Mouse (Mus musculus): ENCODE measurements at regions not wholly inside any gene's neighbourhood (a gene's known extent, or its start where the extent isn't known, plus 50 kb on each side); places are given as distances from the start of the nearest gene placed in this dataset.
"Not testable (repeated sequence)": the region's sequence is repeated elsewhere in the genome, so short reads cannot be mapped to it uniquely, and the experiment has no call there.

GRCm38 (mm10) chr10:119087071-119087665 lies 152.7 kb downstream of the Cand1 start:
- H3K36me3 ChIP-seq: no peaks in the 10 kb centered on the region
- H3K9me3 ChIP-seq (replicated peaks): no peaks in the 10 kb centered on the region
- no peak for DNase-seq (ENCODE audit: low spot score)
- WGBS: 93% methylated on average over 5 of the region's 5 CpGs
- no peaks in the 10 kb centered on the region for H3K4me1 ChIP-seq
- H3K27me3 ChIP-seq (ENCODE audit: low read depth, poor library complexity, severe bottlenecking): no peaks in the 10 kb centered on the region
- H3K27ac ChIP-seq: no peak overlapping the region
- H3K4me3 ChIP-seq: no peak overlapping the region

DNA sequence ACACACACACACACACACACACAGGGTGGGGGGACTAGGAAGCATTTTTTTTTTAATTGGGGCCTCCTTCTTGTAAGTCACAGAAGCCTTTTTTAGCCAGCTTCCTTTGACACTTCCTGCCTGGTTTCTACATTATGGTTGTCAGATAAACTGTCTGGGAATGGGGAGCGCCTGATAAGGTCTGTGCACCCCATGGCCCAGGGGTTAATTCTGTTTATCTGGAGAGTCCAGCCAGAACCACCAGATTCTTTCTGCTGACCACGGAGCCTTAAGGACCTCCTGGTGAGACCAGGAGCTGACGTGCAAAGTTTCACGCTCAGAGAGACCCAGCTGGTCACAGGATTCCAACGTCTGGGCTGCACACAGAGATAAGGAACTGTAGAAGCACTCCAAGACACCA lies 153.4 kb downstream of the Cand1 start:
- WGBS: 41% methylated on average over 5 of the region's 5 CpGs
- DNase-seq (ENCODE audit: low spot score): no peak

GRCm38 (mm10) chr10:119083431-119083830 lies 156.4 kb downstream of the Cand1 start:
- Histone ChIP-seq H3K4me1 (no peaks in the 10 kb centered on the region), H3K27ac (no peak overlapping the region), H3K36me3 (no peaks in the 10 kb centered on the region), H3K4me3 (no peak overlapping the region), H3K27me3 (ENCODE audit: low read depth, poor library complexity, severe bottlenecking) (no peaks in the 10 kb centered on the region), H3K9me3 (replicated peaks) (no peaks in the 10 kb centered on the region)
- DNase-seq (ENCODE audit: low spot score): no peak
- WGBS: 88% methylated on average over 4 of the region's 4 CpGs

More for the DNA sequence above, 153.4 kb downstream of the Cand1 start:
- Histone ChIP-seq H3K4me3 (no peak overlapping the region), H3K36me3 (no peaks in the 10 kb centered on the region), H3K27me3 (ENCODE audit: low read depth, poor library complexity, severe bottlenecking) (no peaks in the 10 kb centered on the region), H3K27ac (no peak overlapping the region), H3K4me1 (no peaks in the 10 kb centered on the region), H3K9me3 (replicated peaks) (no peaks in the 10 kb centered on the region)

GRCm38 (mm10) chr10:119082861-119083260 lies 157.0 kb downstream of the Cand1 start:
- no peak overlapping the region for H3K4me3 ChIP-seq
- H3K4me1 ChIP-seq: no peaks in the 10 kb centered on the region
- H3K27me3 ChIP-seq (ENCODE audit: low read depth, poor library complexity, severe bottlenecking): no peaks in the 10 kb centered on the region
- H3K9me3 ChIP-seq (replicated peaks): no peaks in the 10 kb centered on the region
- no peak for DNase-seq (ENCODE audit: low spot score)
- H3K36me3 ChIP-seq: no peaks in the 10 kb centered on the region
- WGBS: 88% methylated on average over 2 of the region's 2 CpGs
- no peak overlapping the region for H3K27ac ChIP-seq

- H3K9me3 ChIP-seq (replicated peaks); DNase-seq (ENCODE audit: low spot score); H3K4me1 ChIP-seq; H3K27ac ChIP-seq; H3K4me3 ChIP-seq; H3K36me3 ChIP-seq; H3K27me3 ChIP-seq (ENCODE audit: low read depth, poor library complexity, severe bottlenecking): not testable (repeated sequence)
- WGBS: 87% methylated on average over 3 of the region's 3 CpGs
Observed at GRCm38 (mm10) chr10:119081766-119082165, 158.1 kb downstream of the Cand1 start.

DNA sequence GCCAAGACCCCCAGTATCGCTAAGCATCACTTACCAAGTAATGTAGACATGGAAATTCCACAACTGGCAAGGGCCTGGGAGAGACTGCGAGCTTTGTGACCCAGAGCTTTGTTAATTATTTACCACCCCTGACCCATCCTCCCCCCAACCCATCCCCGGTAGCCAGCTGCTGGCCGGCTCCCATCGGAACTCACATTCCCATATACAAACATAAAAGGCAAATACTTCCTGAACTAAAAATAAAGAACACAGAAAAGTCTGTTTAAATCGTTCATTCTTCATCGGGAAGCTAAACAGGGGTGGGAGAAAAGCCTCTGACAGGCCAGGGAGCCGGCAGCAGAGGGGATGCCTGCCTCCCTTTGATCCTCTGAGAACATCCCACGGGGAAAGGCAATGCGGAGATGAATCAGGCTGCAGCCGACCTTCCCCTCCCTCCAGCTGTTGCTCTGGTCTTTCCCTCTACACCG lies 163.7 kb downstream of the Cand1 start:
- no peak overlapping the region for H3K27ac ChIP-seq

GRCm38 (mm10) chr10:119074887-119075286 lies 165.0 kb downstream of the Cand1 start:
- DNase-seq (ENCODE audit: low spot score): no peak
- H3K27ac ChIP-seq: no peak overlapping the region
- H3K9me3 ChIP-seq (replicated peaks): no peaks in the 10 kb centered on the region
- H3K36me3 ChIP-seq: no peaks in the 10 kb centered on the region
- H3K4me1 ChIP-seq: peaks cover 13% of the 10 kb centered on the region
- no peaks in the 10 kb centered on the region for H3K27me3 ChIP-seq (ENCODE audit: low read depth, poor library complexity, severe bottlenecking)
- no peak overlapping the region for H3K4me3 ChIP-seq
- WGBS: 91% methylated on average over 15 of the region's 15 CpGs

More for the DNA sequence above, 163.7 kb downstream of the Cand1 start:
- Histone ChIP-seq H3K9me3 (replicated peaks) (no peaks in the 10 kb centered on the region), H3K36me3 (no peaks in the 10 kb centered on the region), H3K4me1 (peaks cover 13% of the 10 kb centered on the region), H3K4me3 (no peak overlapping the region), H3K27me3 (ENCODE audit: low read depth, poor library complexity, severe bottlenecking) (no peaks in the 10 kb centered on the region)
- no peak for DNase-seq (ENCODE audit: low spot score)
- WGBS: 17% methylated on average over 12 of the region's 12 CpGs

DNA sequence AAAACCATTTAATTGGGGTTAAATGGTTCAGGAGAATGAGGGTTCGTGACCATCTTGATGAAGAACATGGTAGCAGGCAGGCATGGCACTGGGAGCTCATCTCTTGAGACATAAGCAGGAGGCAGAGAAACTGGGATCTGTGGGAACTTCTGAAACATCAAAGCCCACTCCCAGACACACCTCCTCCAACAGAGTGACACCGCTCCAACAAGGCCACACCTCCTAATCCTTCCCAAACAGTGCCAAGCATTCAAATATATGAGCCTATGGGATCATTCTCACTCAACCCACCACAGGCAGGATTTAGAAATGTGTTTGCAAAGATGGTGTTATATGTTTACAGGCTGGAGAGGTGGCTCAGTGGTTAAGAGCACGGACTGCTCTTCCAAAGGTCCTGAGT lies 165.9 kb downstream of the Cand1 start:
- WGBS: 96% methylated on average over 3 of the region's 3 CpGs
- DNase-seq (ENCODE audit: low spot score): no peak
- H3K9me3 ChIP-seq (replicated peaks): no peaks in the 10 kb centered on the region

DNA sequence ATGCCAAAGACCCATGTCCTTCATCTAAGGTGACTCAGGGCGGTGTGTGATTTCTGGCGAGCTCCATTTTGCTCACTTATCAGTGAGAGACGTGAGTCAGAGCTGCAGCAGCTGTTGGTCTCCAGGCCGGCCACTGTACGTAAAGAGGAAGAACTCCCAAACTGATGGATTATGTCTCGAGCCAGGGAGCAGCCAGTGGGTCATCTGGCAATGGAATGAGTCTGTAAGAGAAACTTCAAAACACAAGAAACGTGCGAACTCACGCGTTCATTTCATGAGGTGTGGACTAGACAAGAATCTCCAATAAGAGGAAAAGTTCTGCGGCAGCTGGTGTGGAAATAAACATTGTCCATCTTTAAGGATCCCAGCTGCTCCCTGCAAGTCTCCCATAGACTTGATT lies 170.4 kb downstream of the Cand1 start:
- no peak overlapping the region for H3K27ac ChIP-seq
- H3K27me3 ChIP-seq (ENCODE audit: low read depth, poor library complexity, severe bottlenecking): no peaks in the 10 kb centered on the region
- DNase-seq (ENCODE audit: low spot score): no peak
- H3K36me3 ChIP-seq: no peaks in the 10 kb centered on the region
- 88% methylated on average over 11 of the region's 11 CpGs for WGBS
- H3K4me3 ChIP-seq: no peak overlapping the region
- H3K9me3 ChIP-seq (replicated peaks): no peaks in the 10 kb centered on the region
- H3K4me1 ChIP-seq: 0 out of 2 replicates have a peak, but pooled peaks cover 3% of the 10 kb centered on the region

More for the DNA sequence above, 165.9 kb downstream of the Cand1 start:
- no peak overlapping the region for H3K27ac ChIP-seq
- H3K27me3 ChIP-seq (ENCODE audit: low read depth, poor library complexity, severe bottlenecking): no peaks in the 10 kb centered on the region
- no peak overlapping the region for H3K4me3 ChIP-seq
- H3K36me3 ChIP-seq: no peaks in the 10 kb centered on the region
- peaks cover 13% of the 10 kb centered on the region for H3K4me1 ChIP-seq

GRCm38 (mm10) chr10:119067838-119068237 lies 172.0 kb downstream of the Cand1 start:
- H3K27me3 ChIP-seq (ENCODE audit: low read depth, poor library complexity, severe bottlenecking): no peaks in the 10 kb centered on the region
- 83% methylated on average over 6 of the region's 6 CpGs for WGBS
- H3K4me3 ChIP-seq: no peak overlapping the region
- 0 out of 2 replicates have a peak, but pooled peaks cover 3% of the 10 kb centered on the region for H3K4me1 ChIP-seq
- H3K9me3 ChIP-seq (replicated peaks): no peaks in the 10 kb centered on the region
- no peak overlapping the region for H3K27ac ChIP-seq
- H3K36me3 ChIP-seq: no peaks in the 10 kb centered on the region
- DNase-seq (ENCODE audit: low spot score): no peak

GRCm38 (mm10) chr10:119067366-119067765 lies 172.5 kb downstream of the Cand1 start:
- H3K9me3 ChIP-seq (replicated peaks): no peaks in the 10 kb centered on the region
- WGBS: 92% methylated on average over 8 of the region's 8 CpGs

DNA sequence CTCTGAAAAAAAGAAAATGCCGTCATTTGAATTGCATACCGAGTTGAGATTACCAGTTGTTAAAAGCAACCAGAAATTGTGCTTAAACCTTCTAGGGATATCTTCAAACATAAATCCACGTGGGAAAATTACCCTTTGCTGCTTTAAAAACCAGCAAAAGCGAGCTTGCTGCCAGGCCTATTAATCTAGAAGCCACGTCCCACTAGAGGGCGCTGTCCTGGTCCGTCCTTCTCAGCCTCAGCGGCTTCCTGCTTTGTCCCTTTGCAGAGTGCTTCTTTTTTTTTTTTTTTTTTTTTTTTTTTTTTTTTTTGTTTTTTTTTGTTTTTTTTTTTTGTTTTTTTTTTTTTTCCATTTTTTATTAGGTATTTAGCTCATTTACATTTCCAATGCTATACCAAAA lies 173.9 kb downstream of the Cand1 start:
- peak; percentile 79 for DNase-seq (ENCODE audit: low spot score)
- Histone ChIP-seq H3K27ac (no peak overlapping the region), H3K27me3 (ENCODE audit: low read depth, poor library complexity, severe bottlenecking) (no peaks in the 10 kb centered on the region), H3K9me3 (replicated peaks) (no peaks in the 10 kb centered on the region), H3K36me3 (no peaks in the 10 kb centered on the region), H3K4me3 (no peak overlapping the region), H3K4me1 (0 out of 2 replicates have a peak, but pooled peaks cover 3% of the 10 kb centered on the region)
- WGBS: 38% methylated on average over 8 of the region's 8 CpGs

More at GRCm38 (mm10) chr10:119067366-119067765, 172.5 kb downstream of the Cand1 start:
- H3K27ac ChIP-seq: no peak overlapping the region
- 0 out of 2 replicates have a peak, but pooled peaks cover 3% of the 10 kb centered on the region for H3K4me1 ChIP-seq
- H3K4me3 ChIP-seq: no peak overlapping the region
- no peaks in the 10 kb centered on the region for H3K36me3 ChIP-seq
- H3K27me3 ChIP-seq (ENCODE audit: low read depth, poor library complexity, severe bottlenecking): no peaks in the 10 kb centered on the region
- DNase-seq (ENCODE audit: low spot score): no peak

GRCm38 (mm10) chr10:119065133-119065817 lies 174.6 kb downstream of the Cand1 start:
- WGBS: 64% methylated on average over 23 of the region's 23 CpGs
- H3K27me3 ChIP-seq (ENCODE audit: low read depth, poor library complexity, severe bottlenecking): no peaks in the 10 kb centered on the region
- no peak overlapping the region for H3K27ac ChIP-seq
- no peak overlapping the region for H3K4me3 ChIP-seq
- DNase-seq (ENCODE audit: low spot score): no peak
- no peaks in the 10 kb centered on the region for H3K9me3 ChIP-seq (replicated peaks)
- 0 out of 2 replicates have a peak, but pooled peaks cover 3% of the 10 kb centered on the region for H3K4me1 ChIP-seq
- no peaks in the 10 kb centered on the region for H3K36me3 ChIP-seq

All from limb, embryonic 10.5 days (tissue).